Mouse (Mus musculus) ES-Bruce4 (cell line): ENCODE data around the gene Cks1b. TPM values are rescaled to one million over a fixed set of nuclear protein-coding genes. Genes with fewer than 3 reads are reported as not detected.

Experiments used
- H3K27ac ChIP-seq: 2 replicates; pipeline ENCODE4 v1.5.1; 2012; ENCODE audit warnings: low read length, inconsistent platforms; ENCODE audit not compliant: insufficient read depth
- H3K27me3 ChIP-seq: 2 replicates; pipeline ENCODE4 v1.6.1; 2012; ENCODE audit warnings: mild to moderate bottlenecking, low read length, inconsistent platforms; ENCODE audit not compliant: control insufficient read depth, poor library complexity, insufficient read depth, severe bottlenecking
- H3K36me3 ChIP-seq: 2 replicates; pipeline ENCODE4 v1.6.1; 2012; ENCODE audit warnings: inconsistent platforms, mild to moderate bottlenecking, low read length, moderate library complexity; ENCODE audit not compliant: control insufficient read depth, poor library complexity, insufficient read depth, severe bottlenecking
- H3K4me1 ChIP-seq: one replicate; pipeline ENCODE4 v1.8.1; 2011; ENCODE audit warnings: low read length; ENCODE audit not compliant: control insufficient read depth, insufficient read depth
- H3K4me3 ChIP-seq: 2 replicates; pipeline ENCODE4 v1.5.1; 2011; ENCODE audit warnings: low read depth, mild to moderate bottlenecking, low read length
- H3K9ac ChIP-seq: 2 replicates; pipeline ENCODE4 v1.6.1; 2012; ENCODE audit warnings: low read depth, mild to moderate bottlenecking, inconsistent platforms; ENCODE audit not compliant: poor library complexity, severe bottlenecking
- H3K9me3 ChIP-seq: replicated peaks from 2 replicates; pipeline ENCODE4 v1.6.1; 2012; ENCODE audit warnings: mild to moderate bottlenecking, low read length, inconsistent platforms; ENCODE audit not compliant: control insufficient read depth, poor library complexity, insufficient read depth, severe bottlenecking
- CTCF ChIP-seq: IDR thresholded peaks from one replicate; pipeline ENCODE4 v1.8.1; 2011; ENCODE audit warnings: low read depth, low read length
- EP300 ChIP-seq: IDR thresholded peaks from 2 replicates; pipeline ENCODE4 v1.6.1; 2011; ENCODE audit warnings: low read depth, low read length; ENCODE audit not compliant: insufficient read depth
- POLR2A ChIP-seq: IDR thresholded peaks from one replicate; pipeline ENCODE4 v1.8.1; 2011; ENCODE audit warnings: low read length; ENCODE audit not compliant: insufficient read depth
- polyA plus RNA-seq: library from polyadenylated mRNA; stranded (reverse); fragments of >200 nt; gene quantifications from 2 replicates; pipeline ENCODE4 v1.2.4, GENCODE M21; 2011; ENCODE audit warnings: low read depth; ENCODE audit not compliant: missing spikeins, insufficient read depth, insufficient read length

The Cks1b gene
- polyA plus RNA-seq, 1 experiment, result 290 TPM

DNA sequence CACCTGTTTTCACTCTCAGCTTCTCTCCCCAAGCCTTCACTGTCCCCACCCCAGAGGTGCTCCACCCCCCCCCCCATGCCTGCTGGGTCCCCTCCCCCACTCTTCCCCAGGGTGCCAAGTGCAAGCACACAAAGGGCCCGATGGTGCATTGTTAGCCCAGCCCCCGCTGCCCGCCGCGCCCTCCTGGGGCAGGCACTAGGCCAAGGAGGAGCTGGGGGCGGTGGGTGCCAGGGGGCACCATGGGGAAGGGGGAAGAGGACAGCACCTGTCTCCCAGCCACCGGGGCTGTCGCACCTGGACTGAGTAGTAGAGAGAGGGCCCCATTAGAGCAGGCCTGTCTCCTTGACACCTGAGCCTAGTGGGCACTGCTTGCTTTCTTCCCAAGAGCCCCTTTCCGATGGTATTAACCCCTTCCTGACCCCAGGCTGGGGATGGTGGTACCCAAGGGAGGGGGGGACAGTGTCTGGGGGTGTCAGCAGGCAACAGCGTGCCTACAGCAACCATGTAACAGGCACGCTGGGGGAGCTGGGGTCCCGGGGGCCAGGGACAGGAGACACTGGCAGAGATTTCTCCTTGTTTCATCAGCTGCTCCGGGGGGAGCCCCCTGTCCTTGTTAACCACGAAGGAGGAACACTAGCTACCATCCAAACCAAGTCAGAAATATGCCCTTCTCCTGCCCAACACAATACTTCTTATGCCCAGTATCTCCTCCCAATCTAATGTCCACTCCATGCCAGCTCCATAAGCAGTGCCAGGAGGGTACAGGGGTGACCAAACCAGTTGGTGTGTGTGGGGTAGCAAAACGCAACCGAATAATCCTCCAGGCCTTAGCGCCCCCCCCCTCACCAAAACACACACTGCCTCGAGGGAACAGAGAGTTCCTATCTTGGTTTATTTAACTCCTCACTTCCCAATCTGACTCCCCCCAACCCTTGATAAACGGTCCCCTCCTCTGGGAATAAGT lies 27.2 kb downstream of the Cks1b start:
- no peak overlapping the region for H3K27ac ChIP-seq
- peak overlapping the region; percentile 84 for H3K4me3 ChIP-seq
- H3K27me3 ChIP-seq, result no peaks in the 10 kb centered on the region
- no peaks in the 10 kb centered on the region for H3K9me3 ChIP-seq
- H3K4me1 ChIP-seq, result peaks cover 2% of the 10 kb centered on the region
- H3K36me3 ChIP-seq, result no peaks in the 10 kb centered on the region
- no peak for TF ChIP-seq CTCF
- no peak for TF ChIP-seq POLR2A
- no peak for TF ChIP-seq EP300
- peak overlapping the region; percentile 89 for H3K9ac ChIP-seq

DNA sequence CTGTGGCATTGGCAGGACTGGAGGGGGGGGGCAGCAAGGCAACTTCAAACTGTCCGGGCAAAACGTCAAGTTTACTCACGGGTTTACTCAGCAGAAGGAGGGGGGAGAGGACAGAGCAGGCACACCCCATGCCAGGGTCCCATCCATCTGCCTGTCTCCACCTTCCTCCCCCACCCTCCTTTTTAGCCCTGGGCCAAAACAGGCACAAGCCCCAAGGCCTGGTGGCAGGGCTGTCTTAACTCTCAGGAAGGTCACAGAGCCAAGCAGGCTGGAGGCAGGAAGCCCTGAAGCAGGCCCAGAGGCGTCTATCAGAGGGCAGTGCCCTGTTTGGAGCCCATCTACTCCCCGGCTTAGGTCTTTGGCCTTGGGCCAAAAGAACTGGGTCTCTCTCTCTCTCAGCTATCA lies 28.1 kb downstream of the Cks1b start:
- Histone ChIP-seq H3K4me1 (peaks cover 2% of the 10 kb centered on the region), H3K27me3 (no peaks in the 10 kb centered on the region), H3K9me3 (no peaks in the 10 kb centered on the region), H3K27ac (no peak overlapping the region), H3K4me3 (no peak overlapping the region), H3K36me3 (no peaks in the 10 kb centered on the region), H3K9ac (no peak overlapping the region)
- TF ChIP-seq EP300 (no peak), CTCF (no peak), POLR2A (no peak)

DNA sequence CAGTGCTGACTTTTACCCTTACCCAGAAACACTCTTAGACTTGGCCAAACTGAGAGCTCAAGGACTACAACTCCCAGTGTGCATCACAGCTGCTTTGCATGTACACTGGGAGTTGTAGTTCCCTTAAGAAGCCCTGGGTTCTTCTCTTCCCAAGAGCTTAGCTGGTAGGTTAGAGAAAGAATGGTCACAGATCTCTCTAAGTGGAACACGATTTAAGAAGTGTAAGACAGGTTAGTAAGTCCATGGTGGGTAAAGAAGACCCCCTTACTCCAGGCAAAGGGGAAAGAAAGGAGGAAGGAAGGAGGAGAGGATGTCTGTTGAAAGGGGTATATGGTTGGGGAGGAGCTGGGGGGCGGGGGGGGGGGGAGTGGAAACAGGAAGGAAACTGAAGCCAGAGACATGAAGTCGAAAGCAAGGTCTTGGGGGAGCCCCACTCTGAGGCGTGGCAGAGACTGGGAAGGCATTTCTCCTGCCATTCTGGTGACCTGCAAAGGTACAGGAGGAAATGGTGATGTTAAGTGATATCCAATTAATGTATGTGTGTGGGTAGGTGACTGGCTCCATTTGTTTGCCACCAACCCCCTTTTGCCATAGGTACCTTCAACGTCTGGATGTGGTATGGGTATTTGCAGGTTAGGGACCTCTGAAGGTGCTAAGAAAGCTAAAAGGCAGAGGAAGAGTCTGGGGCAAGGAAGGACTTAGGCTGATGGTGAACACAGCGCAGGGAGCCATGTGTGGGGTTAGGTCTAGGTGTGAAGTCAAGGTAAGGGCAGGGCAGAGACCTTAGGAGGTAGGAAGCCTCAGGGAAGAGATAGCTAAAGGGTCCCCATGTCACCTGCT lies 29.1 kb downstream of the Cks1b start:
- no peaks in the 10 kb centered on the region for H3K9me3 ChIP-seq
- H3K27ac ChIP-seq, result no peak overlapping the region
- H3K4me1 ChIP-seq, result peaks cover 3% of the 10 kb centered on the region
- no peak overlapping the region for H3K9ac ChIP-seq
- H3K27me3 ChIP-seq, result no peaks in the 10 kb centered on the region
- TF ChIP-seq EP300, result no peak
- TF ChIP-seq POLR2A, result no peak
- TF ChIP-seq CTCF, result no peak
- H3K4me3 ChIP-seq, result no peak overlapping the region
- no peaks in the 10 kb centered on the region for H3K36me3 ChIP-seq

GRCm38 (mm10) chr3:89388134-89388881 lies 29.9 kb downstream of the Cks1b start:
- H3K4me3 ChIP-seq, result no peak overlapping the region
- H3K36me3 ChIP-seq, result no peaks in the 10 kb centered on the region
- H3K27ac ChIP-seq, result no peak overlapping the region
- peaks cover 10% of the 10 kb centered on the region for H3K4me1 ChIP-seq
- TF ChIP-seq EP300, result no peak
- no peak for TF ChIP-seq POLR2A
- TF ChIP-seq CTCF, result no peak
- no peak overlapping the region for H3K9ac ChIP-seq
- no peaks in the 10 kb centered on the region for H3K27me3 ChIP-seq
- H3K9me3 ChIP-seq, result no peaks in the 10 kb centered on the region

DNA sequence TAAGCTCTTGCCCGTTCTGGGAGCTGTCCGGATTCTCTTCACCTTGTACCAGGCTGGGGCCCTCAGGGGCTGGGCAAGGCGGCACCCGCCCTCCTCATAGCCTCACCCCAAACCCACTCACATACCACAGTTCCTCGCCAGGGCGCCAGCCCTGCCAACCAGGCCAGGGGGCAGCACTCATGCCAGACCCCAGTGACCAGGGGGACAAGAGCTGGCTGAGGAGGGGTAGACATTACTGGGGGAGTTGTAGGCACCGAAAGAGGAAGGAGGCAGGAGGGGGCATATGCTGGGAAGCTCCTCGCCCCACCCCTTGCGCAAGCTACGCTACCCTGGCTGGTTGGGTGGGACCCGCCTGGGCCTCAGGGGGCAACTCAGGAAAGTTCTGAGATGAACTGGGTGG lies 30.6 kb downstream of the Cks1b start:
- H3K27ac ChIP-seq, result no peak overlapping the region
- H3K27me3 ChIP-seq, result no peaks in the 10 kb centered on the region
- H3K4me3 ChIP-seq, result no peak overlapping the region
- no peaks in the 10 kb centered on the region for H3K36me3 ChIP-seq
- no peaks in the 10 kb centered on the region for H3K9me3 ChIP-seq
- peaks cover 11% of the 10 kb centered on the region for H3K4me1 ChIP-seq
- no peak overlapping the region for H3K9ac ChIP-seq
- no peak for TF ChIP-seq EP300
- TF ChIP-seq POLR2A, result no peak
- no peak for TF ChIP-seq CTCF
